Mouse (Mus musculus) monocyte, adult 2 months (primary cell): Measurements from ENCODE around the gene Tmem132d.

Experiments
- DNase-seq, 2 experiments: peaks; one replicate each; pipeline ENCODE4 v3.0.0; 2022; ENCODE audit warnings: low spot score in 2 of 2, low read depth in 1 of 2

Gene Tmem132d

DNA sequence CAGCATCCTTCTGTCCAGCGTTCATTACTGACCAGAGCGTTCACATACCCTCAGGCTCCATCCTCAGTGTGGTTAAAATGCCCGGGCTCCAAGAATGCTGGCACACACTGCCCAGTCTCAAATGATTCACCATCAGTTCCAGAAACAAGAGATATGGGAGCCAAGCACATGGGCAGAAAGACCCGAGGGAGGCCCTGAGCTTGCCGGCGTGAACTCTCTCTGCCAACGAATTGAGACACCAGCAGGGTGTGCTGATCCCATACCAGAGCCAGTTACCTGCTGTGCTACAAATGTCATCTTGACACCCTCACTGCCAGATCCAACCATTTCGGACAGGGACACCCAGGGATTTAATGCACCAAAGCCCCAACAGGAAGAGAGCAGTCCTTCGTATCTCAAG is 25.3 kb downstream of the Tmem132d start:
- DNase-seq = no peak

DNA sequence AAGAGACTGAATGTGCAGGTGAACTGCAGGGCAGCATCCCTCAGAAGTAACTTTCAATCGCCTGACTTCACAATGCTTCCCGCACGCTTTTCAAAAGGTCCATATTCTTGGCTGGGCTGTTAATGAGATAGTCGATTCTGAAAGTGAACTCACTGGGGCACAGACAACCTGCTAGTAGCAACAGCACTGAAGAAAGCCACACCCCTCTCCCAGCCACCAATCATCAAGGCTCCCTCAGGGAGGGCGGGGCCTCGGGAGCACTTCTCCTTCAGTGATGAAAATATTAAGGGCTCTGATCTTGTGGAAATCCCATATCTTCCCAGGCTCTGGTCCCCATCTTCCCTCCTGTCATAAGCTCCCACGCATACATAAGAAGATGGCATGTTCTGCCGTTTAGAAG is 27.8 kb downstream of the Tmem132d start:
- DNase-seq = no peak

DNA sequence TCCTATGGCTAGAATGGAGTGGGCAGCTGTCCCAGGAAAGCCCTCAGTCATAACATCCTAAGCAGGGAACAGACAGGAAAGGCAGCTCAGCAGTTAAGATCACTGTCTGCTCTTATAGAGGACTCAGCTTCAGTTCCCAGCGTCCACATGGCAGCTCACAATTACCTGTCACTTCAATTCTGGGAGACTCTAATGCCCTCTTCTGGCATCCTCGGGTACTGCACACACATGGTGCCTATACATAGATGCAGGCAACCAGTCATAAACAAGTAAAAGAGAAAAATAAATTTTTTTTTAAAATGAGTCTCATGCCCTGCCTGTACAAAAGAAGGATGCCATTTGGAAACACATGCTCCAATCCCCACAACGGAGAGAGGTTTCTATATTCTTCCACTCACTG is 28.7 kb downstream of the Tmem132d start:
- DNase-seq = no peak

DNA sequence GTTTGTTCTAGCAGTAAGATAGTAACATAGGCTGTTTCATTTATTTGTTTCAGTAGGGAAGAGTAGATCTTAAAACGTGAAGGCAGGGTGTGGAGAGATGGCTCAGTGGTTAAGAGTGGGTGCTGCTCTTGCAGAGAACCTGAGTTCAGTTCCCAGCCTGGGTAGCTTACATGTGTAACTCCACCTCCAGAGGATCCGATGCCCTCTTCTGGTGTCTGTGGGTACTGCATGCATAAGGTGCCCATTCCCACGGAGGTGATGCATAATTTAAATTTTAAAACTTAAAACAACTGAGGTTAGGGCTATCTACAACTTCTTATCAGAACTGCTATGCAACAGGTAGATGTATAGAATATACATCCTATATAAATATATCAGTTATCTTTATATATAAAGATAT is 40.5 kb downstream of the Tmem132d start:
- DNase-seq = no peak

DNA sequence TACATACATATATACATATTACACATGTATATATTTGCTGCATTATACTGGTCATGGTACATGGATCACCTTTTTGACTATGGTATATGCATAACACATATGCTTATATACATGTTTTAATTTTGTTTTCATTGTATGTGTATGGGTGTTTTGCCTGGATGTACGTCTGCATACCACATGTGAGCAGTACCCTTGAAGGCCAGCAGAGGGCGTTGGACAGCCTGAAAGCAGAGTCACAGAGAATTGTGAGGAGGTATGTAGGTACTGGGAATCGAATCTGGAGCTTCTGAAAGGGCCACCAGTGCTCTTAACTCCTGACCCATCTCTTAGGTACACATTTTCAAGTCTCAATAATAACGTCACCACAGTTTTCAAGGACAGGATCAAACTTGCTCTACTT is 43.2 kb downstream of the Tmem132d start:
- DNase-seq = no peak

DNA sequence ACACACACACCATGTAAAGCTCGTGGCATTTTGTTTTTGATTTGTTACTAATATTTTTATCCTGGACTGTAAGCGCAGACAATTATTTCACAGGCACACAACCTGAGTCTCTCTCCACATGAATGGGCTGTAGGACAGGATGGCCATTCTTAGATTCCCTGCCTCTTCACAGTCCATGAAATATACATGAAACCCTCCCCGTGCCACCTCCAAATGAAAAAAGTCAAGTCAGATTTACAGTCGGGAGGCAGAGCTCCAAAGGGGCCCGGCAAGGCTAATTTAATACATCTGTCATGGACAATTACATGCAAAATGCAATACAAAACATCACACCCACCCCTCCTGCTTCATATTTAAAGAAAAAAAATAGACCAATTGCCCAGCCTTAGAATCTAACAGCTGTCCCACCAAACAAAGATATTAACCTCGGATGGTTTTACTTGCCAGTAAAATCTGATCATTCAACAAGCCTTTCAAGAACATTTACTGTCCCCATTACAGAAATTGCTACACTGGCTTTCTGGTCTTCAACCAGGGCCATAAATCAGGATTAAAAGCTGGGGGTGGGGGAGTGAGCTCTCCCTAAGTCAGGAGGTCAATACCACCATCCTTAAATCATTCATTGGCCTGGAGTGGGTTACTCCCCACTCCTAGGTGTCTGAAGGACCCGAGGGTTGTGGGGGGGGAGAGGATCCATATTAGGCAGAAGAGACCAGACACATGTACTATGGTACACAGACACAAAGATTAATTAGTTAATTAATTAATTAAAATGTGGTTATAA is 44.3 kb downstream of the Tmem132d start:
- no peak for DNase-seq

DNA sequence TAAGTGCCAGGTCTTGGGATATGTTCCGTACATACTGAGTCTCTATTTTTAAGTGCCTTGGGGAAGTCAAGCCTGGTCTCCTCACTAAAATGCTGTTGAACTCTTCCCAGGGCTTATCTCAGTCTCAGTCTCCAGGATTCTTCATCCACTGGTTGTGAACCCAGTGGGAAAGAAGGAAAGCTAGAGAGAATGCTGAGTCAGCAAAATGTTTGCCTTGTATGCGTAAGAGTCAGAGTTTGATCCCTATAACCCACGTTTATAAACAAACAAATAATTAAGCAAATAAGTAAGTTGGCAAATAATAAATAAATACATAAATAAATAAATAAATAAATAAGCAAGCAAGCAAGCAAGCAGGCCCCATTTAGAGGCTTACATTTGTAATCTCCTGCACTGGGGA is 63.1 kb downstream of the Tmem132d start:
- no peak for DNase-seq

DNA sequence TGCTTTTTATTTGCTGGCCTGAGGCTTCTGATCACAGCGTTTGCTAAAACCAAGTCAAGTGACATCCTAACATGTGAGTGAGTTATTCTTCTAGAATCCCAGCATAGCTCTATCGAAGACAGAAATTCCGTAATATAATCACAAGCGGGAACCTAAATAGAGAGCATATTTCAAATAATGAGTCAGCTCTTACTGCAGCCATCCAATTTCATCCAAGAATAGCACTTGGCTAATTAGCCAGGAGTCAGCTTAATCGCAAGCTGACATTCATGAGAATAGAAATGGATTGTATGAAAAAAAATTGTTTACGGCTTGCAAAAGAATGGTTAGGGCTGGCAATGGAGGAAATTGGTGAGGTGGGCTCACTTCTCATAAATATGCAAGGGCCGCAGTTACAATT is 63.8 kb downstream of the Tmem132d start:
- no peak for DNase-seq

DNA sequence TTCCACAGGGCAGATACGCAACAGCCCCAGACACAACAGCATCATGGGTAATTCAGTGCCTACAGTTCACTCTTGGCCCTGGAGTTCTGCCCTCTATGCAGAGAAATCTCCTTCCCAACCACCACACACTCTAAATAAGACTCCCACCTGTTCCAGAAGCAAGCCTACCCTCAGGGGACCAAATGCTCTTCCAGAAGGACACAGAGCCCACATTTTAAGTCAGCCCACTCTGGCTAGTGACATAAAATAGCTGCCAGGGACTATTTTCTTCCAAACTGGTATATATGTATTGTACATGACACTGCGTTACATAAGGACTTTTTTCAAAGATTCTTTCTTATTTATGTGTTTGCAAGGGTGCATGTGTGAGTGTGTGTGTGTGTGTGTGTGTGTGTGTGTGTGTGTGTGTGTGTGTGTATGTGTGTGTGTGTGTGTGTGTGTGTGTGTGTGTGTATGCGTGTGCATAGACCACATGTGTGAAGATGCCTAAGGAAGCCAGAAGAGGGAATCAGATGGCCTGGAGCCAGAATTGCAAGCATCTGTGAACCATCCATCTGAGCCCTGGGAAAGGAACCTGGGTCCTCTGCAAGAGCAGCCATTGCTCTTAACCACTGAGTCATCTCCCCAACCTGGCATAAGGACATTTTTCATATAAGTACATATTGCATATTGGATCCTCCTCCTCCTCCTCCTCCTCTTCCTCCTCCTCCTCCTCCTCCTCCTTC is 67.5 kb downstream of the Tmem132d start:
- no peak for DNase-seq

DNA sequence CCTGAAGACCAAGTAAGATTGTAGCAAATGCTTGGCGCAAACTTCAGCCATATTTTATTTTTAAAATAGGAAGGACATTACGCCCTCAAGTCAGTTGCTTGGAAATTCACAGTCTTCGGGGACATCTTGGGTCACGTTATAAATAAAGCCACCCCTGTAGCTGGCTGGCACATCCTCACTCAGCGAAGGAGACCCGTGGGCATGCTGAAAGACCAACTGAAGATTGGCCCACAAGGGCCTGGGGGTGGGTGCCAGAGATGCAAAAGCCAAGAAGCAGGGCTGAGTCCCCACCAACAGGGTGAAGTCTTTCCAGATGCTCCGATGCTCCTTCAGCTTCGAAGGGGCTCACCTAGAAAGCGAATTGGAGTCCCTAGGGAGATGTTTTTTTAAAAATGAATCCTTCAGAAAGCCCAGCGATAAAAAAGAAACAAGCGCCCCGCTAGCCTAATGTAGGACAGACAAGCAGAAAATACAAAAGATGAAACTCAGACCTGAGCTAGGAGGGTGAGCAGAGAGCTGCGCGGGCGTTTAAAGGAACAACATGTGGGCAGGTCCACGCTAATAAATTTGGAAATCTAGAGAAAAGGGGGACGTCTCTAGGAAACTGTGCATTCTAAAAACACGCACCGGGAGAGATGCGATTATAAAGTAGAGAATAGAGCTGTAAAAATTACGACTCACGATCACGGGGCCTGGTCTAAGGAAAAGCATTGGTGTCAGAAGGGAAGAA is 71.8 kb downstream of the Tmem132d start:
- DNase-seq = no peak

DNA sequence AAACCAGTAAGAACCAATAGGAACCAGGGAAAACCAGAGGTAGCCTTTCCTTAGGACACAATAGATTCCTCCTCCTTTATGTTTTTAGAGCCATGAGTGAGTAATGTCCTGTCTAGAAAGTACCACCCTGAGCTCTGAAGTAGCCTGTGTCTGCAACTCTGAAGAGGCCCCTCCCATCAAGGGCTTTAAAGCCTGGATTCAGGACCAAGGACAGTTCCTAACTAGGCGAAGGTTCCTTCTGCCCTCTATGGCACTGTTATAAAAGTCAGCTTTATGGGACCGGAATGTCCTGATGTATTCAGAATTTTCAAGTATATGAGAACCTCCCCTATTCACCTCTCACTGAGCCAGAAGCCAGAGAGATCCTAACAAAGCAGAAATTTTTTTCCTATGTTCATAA is 84.0 kb downstream of the Tmem132d start:
- DNase-seq = no peak

DNA sequence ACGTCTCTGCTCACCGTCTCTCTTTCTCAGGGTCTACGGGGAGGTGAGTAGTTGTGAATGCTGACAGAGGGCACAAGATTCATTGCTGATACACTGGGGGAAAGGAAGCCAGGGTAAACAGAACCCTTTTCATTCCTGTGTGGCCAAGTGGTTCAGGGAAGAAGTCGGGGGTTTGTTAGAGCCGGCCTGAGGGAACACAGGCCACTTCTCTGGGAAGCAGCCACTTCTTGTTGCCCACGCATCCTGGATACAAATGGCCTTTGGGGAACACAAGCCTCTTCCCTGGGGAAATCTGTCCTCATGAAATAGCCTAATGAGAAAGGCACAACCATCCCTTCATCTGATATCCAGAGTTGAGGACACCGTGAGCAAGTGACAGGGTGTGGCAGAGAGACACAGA is 96.0 kb downstream of the Tmem132d start:
- DNase-seq = no peak

DNA sequence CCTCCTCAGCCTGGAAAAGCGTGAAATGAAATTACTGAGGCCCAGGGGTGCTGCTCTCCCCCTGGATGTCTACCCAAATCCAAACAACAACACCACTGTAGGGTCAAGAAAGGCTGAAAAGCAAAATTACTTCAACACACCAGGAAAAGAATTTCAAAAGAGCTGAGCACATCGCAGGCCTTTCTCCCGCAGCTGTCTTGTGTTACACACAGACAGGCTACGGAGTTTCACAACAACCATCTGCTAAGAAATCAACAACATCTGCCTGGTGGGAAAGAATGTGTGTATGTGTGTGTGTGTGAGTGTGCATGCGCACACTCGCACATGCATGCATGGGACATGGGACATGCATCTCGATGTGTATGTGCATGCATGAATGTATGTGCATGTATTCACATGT is 100.1 kb downstream of the Tmem132d start:
- no peak for DNase-seq

DNA sequence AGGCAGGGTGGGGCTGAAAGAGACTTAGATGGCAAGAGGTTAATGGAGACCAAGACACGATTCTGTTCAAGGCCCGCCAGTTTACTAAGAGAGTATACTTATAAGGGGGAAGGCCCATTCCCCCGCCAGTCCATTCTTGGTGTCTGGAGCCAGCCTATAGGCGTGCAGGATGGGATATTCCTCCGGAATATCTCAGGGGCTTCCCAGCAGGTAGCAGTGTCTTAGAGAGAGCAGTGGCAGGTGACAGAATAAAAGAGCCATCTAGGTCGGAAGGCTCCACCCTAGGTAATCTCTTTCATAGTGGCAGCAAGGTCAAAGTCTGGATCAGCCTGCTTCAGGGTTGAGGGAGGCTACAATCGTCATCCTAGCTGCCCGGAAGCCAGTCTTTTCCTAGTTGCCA is 102.5 kb downstream of the Tmem132d start:
- DNase-seq = no peak

DNA sequence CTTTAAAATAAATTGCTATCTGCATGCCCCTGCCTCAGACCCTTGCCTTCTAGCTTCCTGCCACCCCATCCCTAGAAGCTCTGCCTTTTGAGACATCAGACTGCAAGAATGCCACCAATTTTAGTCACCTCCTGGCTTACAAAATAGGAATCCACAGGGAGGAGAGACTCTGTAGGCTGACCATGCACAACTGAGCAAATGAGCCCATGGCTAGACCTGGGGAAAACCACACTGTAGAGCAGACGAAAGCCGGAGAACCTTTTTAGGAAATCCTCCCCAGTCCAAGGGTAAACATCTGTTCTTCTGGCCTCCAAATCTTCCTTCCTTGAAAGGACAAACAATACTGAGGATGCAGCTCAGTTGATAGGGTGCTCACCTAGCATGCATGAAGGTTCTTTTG is 130.5 kb downstream of the Tmem132d start:
- DNase-seq = no peak

DNA sequence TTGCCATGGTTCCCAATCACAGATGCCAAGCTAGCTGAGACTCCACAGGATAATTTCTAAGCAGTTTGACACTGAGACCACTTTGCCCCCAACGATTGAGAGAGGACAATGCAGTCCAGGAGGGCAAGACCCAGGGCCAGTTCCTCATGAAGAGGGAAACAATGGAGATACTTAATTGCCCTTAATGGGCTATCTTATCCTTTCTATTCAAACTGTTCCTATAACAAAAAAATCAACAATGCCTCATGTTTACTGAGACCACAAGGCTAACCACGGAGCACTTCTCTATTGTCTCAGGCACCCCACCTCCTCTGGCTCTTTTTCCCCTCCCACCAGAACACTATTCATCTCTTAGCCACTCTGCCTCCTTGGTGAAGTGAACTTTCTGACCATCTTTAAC is 141.7 kb downstream of the Tmem132d start:
- DNase-seq = no peak

DNA sequence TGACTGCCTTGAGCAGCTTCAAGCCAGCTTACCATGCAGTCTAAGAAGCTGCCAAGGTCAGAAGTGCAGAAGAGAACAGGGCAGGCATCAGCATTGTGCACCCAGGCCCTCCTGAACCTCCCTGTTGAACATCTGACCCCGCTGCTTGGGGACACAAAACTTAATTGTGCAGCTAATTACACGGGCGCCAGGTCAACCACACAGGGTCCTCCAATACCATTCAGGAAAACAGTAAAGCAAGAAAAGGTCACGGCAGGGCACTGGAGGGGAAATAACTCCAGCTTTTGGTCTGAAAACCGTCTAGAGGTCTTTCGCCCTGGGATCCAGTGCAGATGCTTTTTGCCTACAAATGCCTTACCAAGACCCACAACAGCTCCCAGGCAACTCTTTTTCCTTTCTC is 159.6 kb downstream of the Tmem132d start:
- DNase-seq = no peak

DNA sequence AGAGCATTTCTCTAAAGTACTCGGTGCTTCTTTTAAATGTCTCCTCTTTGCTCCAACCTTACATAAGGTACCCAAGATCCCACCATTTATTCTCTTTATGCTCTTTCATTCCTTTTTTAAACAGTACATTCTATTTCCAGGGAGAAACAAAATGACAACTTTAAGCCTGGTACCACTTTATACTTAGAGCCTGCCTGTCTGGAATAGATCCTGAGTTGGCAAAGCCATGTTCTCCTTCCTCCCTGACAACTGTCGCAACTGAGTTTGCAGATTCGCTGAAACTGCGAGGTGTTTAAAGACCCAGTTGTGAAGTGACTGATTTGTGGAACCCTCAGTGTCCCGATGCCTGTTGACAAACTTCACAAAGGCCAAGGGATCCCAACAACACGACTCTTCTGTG is 165.5 kb downstream of the Tmem132d start:
- DNase-seq = no peak

DNA sequence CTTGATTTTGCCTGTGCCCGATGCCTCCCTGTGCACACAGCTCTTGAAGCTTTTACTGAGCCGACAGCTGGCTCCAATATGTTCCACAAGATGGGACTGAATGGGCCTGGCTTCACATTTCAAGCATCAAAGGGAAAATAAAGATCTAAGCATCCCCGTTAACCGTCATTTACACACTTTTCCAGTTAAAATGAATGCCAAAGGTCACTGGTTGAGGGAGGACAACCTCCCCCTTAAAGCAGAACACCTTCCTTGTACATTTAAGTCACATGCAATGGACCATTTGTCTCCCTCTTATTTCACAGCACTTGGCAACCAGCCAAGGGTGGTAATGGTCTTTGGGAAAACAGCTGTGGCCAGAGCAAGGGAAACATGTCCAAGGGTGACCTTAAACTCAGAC is 188.7 kb downstream of the Tmem132d start:
- no peak for DNase-seq

DNA sequence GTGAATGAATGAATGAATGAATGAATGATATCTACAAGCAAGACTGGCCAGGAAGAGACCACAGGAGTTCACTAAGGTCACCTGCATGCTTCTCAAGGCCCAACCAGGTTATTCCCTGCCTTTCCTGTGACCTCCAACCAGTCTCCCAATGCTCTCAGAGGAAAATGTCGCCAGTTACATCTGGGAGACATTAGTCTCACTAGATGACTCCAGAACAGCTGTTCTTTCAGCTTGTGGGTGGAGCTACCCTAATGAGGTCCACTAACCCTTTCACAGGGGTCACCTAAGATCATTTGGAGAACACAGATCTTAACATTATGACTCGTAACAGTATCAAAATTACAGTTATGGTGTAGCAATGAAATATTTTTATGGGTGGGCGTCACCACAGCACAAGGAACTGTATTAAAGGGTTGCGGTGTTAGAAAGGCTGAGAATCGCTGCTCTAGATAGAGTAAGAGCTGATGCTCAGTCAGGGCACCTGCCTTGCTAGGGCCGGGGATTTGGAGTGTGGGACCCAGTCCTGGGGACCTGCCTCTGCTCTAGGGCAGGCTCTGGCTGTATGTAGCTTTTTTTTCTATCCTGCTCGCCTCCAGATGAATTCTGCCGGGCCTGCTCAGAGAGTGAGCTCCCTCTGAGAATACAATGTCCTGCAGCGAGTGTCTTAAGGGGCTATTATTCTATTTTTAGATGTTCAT is 196.1 kb downstream of the Tmem132d start:
- DNase-seq = no peak

DNA sequence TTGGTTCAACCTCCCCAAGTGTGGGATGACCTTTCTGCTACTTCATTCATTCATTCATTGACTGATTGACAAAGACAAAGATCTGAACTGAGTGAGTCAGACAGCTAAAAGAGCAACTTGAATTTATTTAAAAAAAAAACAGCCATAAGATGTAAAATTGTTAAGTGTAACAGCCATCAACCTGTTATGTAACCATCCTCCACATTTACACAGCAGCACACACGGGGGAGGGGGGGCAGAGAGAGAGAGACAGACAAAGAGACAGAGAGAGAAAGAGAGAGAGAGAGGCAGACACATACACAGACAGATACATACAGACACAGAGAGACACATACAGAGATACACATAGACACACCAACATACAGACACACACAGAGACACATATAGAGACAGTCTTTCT is 197.3 kb downstream of the Tmem132d start:
- DNase-seq = no peak

DNA sequence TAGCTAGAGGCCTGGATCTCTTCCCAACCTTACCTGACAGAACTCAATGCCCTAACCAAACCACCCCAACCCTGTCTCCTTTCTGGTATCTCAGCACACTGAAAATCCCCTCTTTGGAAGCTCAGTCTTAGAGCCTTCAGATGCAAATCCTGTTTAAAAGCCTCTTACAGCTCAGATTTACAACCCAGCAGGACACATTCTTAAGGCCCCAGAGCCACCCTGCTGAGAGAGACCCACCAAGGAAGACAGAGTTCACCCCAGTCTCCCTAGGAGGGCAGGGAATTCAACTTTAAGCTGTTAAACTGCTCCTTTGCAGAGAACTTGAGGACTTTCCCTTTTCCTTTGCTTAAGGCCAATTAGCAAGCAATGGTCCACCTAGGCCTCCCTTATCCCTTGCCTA is 199.8 kb downstream of the Tmem132d start:
- no peak for DNase-seq
